ENCODE assay signal across 9 mouse cellular contexts in genomic region chr5:52565813-52566531, GRCm38 (mm10). TPM values are rescaled to one million over a fixed set of nuclear protein-coding genes. Genes with fewer than 3 reads are reported as not detected.
DNase-seq lines count a peak whose midpoint lies in the region; ATAC-seq and TF ChIP-seq lines count a peak whose summit lies in the region.
"Had no signal": no experiment of that assay in that cellular context is flagged by ENCODE, and none has a peak within 500 bp of the region (broad histone marks: within the 10 kb centered on the region; RNA-seq: fewer than 3 reads in every experiment).

TSS of gene Lgi2 (minus strand) at chr5:52566462.

- no peak for TF ChIP-seq POLR2A in cerebellum, adult 2 months (IDR thresholded peaks at IDR 0.05; ENCODE audit: borderline replicate concordance, insufficient read depth, low read length)

- peak within 1 kb of the TSS; percentile 64 for H3K4me3 ChIP-seq in kidney, embryonic 16.5 days (ENCODE audit: low read length)
- H3K4me3 ChIP-seq in cerebellum, adult 2 months (replicated peaks; ENCODE audit: insufficient read depth, low read depth, low read length) = peak within 1 kb of the TSS; percentile 67
- H3K4me3 ChIP-seq in forebrain, postnatal 0 days (ENCODE audit: low read depth, low read length) = peak within 1 kb of the TSS; percentile 65
- H3K4me3 ChIP-seq in liver, embryonic 13.5 days (replicated peaks) = peak within 1 kb of the TSS; percentile 49

- peaks cover 14% of the 10 kb centered on the region for H3K9me3 ChIP-seq in kidney, embryonic 16.5 days (ENCODE audit: low read length)
- no peaks in the 10 kb centered on the region for H3K9me3 ChIP-seq in forebrain, postnatal 0 days (ENCODE audit: low read length)
- no peaks in the 10 kb centered on the region for H3K9me3 ChIP-seq in liver, embryonic 13.5 days (replicated peaks)

- under 1% methylated on average over 61 of the region's 83 CpGs for WGBS in kidney, embryonic 16.5 days
- 1% methylated on average over 79 of the region's 83 CpGs for WGBS in cerebellum, adult 2 months
- WGBS in forebrain, postnatal 0 days = 2% methylated on average over 48 of the region's 83 CpGs
- 2% methylated on average over 39 of the region's 83 CpGs for WGBS in liver, embryonic 13.5 days (ENCODE audit: insufficient replicate concordance)

- ATAC-seq in kidney, embryonic 16.5 days (ENCODE audit: low FRiP score, low TSS enrichment) = peak; percentile 76
- peak; percentile 75 for ATAC-seq in forebrain, postnatal 0 days
- no peak for ATAC-seq in liver, embryonic 13.5 days (ENCODE audit: low read depth)

- peaks cover 5% of the 10 kb centered on the region; the same call in 1 of the 2 replicates for H3K27me3 ChIP-seq in kidney, embryonic 16.5 days (ENCODE audit: insufficient read depth, low read length)
- H3K27me3 ChIP-seq in cerebellum, adult 2 months (ENCODE audit: control insufficient read depth, insufficient read depth, low read length) = no peaks in the 10 kb centered on the region
- peaks cover 6% of the 10 kb centered on the region for H3K27me3 ChIP-seq in forebrain, postnatal 0 days (ENCODE audit: insufficient read depth, low read length)
- H3K27me3 ChIP-seq in liver, embryonic 13.5 days = peaks cover 57% of the 10 kb centered on the region

- no peak within 1 kb of the TSS for H3K27ac ChIP-seq in kidney, embryonic 16.5 days (ENCODE audit: low read length)
- H3K27ac ChIP-seq in cerebellum, adult 2 months (ENCODE audit: insufficient read depth, low read length) = no peak within 1 kb of the TSS
- H3K27ac ChIP-seq in forebrain, postnatal 0 days (ENCODE audit: low read depth, low read length) = no peak within 1 kb of the TSS
- no peak within 1 kb of the TSS for H3K27ac ChIP-seq in liver, embryonic 13.5 days

- H3K4me2 ChIP-seq in kidney, embryonic 16.5 days (replicated peaks; ENCODE audit: low read depth, low read length) = peak within 1 kb of the TSS; percentile 94
- H3K4me2 ChIP-seq in forebrain, postnatal 0 days (ENCODE audit: low read depth) = peak within 1 kb of the TSS; percentile 96
- peak within 1 kb of the TSS; percentile 66 for H3K4me2 ChIP-seq in liver, embryonic 13.5 days

- DNase-seq in kidney, postnatal 25 days = no peak
- DNase-seq in cerebellum, adult 2 months = peak; percentile 55 to 60
- DNase-seq in forebrain, postnatal 0 days = peak; percentile 38
- peak; percentile 71 for DNase-seq in kidney, postnatal 10 days
- no peak for DNase-seq in liver, embryonic 13.5 days
- peak; percentile 62 for DNase-seq in retina, embryonic 14.5 days (ENCODE audit: low spot score)
- DNase-seq in thymus, postnatal 10 days (ENCODE audit: low spot score in 2 of 2) = no peak

- peaks cover 10% of the 10 kb centered on the region; the same call in 1 of the 2 replicates for H3K4me1 ChIP-seq in kidney, embryonic 16.5 days (ENCODE audit: insufficient read depth, low read length)
- H3K4me1 ChIP-seq in cerebellum, adult 2 months (ENCODE audit: control insufficient read depth, insufficient read depth, low read length) = no peaks in the 10 kb centered on the region
- H3K4me1 ChIP-seq in forebrain, postnatal 0 days (ENCODE audit: insufficient read depth) = no peaks in the 10 kb centered on the region
- no peaks in the 10 kb centered on the region for H3K4me1 ChIP-seq in liver, embryonic 13.5 days (replicated peaks)

- no peak for TF ChIP-seq CTCF in cerebellum, adult 2 months (IDR thresholded peaks at IDR 0.05; ENCODE audit: borderline replicate concordance, insufficient read depth, low read depth, low read length)
- TF ChIP-seq CTCF in forebrain, postnatal 0 days (IDR thresholded peaks at IDR 0.05; ENCODE audit: low read depth) = 0 out of 2 replicates have a peak, but pooled peaks have one; percentile 2

- H3K9ac ChIP-seq in kidney, embryonic 16.5 days (replicated peaks; ENCODE audit: low read length) = peak within 1 kb of the TSS; percentile 81
- peak within 1 kb of the TSS; percentile 63 for H3K9ac ChIP-seq in forebrain, postnatal 0 days
- H3K9ac ChIP-seq in liver, embryonic 13.5 days = no peak within 1 kb of the TSS

- H3K36me3 ChIP-seq in kidney, embryonic 16.5 days (ENCODE audit: insufficient read depth, low read length) = no peaks in the 10 kb centered on the region
- no peaks in the 10 kb centered on the region for H3K36me3 ChIP-seq in forebrain, postnatal 0 days (ENCODE audit: insufficient read depth)
- H3K36me3 ChIP-seq in liver, embryonic 13.5 days = no peaks in the 10 kb centered on the region

RNA-seq across cellular contexts. Expression of gene Lgi2, which starts in this region (rescaled TPM):
- 2.5 and 2.9 TPM in 2 replicates for polyA plus RNA-seq in kidney, embryonic 16.5 days (2015; fragmentation: Nextera tagmentation; extraction: Ambion mirVana)
- 47.0 and 52.0 TPM in 2 replicates for polyA plus RNA-seq in cerebellum, adult 2 months (2012; rRNA removed)
- total RNA-seq in forebrain, postnatal 0 days (2014; rRNA removed) = 14.6 and 15.1 TPM in 2 replicates
- polyA plus RNA-seq in forebrain, postnatal 0 days (2015; fragmentation: Nextera tagmentation; extraction: Ambion mirVana) = 4.3 and 6.1 TPM in 2 replicates
- 0.39 and 0.48 TPM in 2 replicates for polyA plus RNA-seq in liver, embryonic 13.5 days (2015; fragmentation: Nextera tagmentation; extraction: Ambion mirVana)
- total RNA-seq: hematopoietic stem cell, adult 5-6 weeks had no signal

Comparison
In these comparisons a context has a peak if more than half of its experiments do, and no peak if none do; other contexts are left out.
1. DNase-seq: peak in cerebellum, adult 2 months (2 of 2), forebrain, postnatal 0 days (single experiment), kidney, postnatal 10 days (single experiment) and retina, embryonic 14.5 days (single experiment); none in kidney, postnatal 25 days (0 of 2), liver, embryonic 13.5 days (single experiment) and thymus, postnatal 10 days (0 of 2).
2. Peak in every context shown above with its lines, with median percentiles within 50 percentile points of each other: H3K4me2 ChIP-seq and H3K4me3 ChIP-seq.